Mouse (Mus musculus) CH12.LX (cell line): ENCODE data around the gene Dab1. TPM values are rescaled to one million over a fixed set of nuclear protein-coding genes. Genes with fewer than 3 reads are reported as not detected.

ENCODE experiments used
- DNase-seq: peaks from one replicate; pipeline ENCODE4 v3.0.0-alpha.2; 2013; ENCODE audit errors: extremely low read depth
- H3K27ac ChIP-seq: 2 replicates; pipeline ENCODE4 v1.5.1; 2012; ENCODE audit warnings: low read depth, mild to moderate bottlenecking, control low read depth, moderate library complexity; ENCODE audit not compliant: insufficient read depth
- H3K27me3 ChIP-seq: replicated peaks from 2 replicates; pipeline ENCODE3; 2012; ENCODE audit warnings: inconsistent platforms
- H3K36me3 ChIP-seq, 2 experiments: replicated peaks in 1 of 2; 2 replicates each; pipeline versions ENCODE3 to v1.6.1; 2012; ENCODE audit warnings: inconsistent platforms in 1 of 2, low read length in 1 of 2, mild to moderate bottlenecking in 1 of 2, mixed read lengths in 1 of 2, moderate library complexity in 1 of 2; ENCODE audit not compliant: control insufficient read depth in 1 of 2, insufficient read depth in 1 of 2
- H3K4me1 ChIP-seq, 2 experiments: 2 replicates each; pipeline ENCODE4 v1.6.1; 2012; ENCODE audit warnings: inconsistent platforms in 1 of 2, moderate library complexity in 1 of 2; ENCODE audit not compliant: insufficient read depth in 2 of 2, control insufficient read depth in 1 of 2
- H3K4me2 ChIP-seq: 2 replicates; pipeline ENCODE4 v1.6.1; 2012; ENCODE audit warnings: low read depth, mild to moderate bottlenecking, control low read depth; ENCODE audit not compliant: poor library complexity, insufficient read depth, severe bottlenecking
- H3K4me3 ChIP-seq, 3 experiments: fragments of 150-350 bp in 1 of 3; sonication (generic) in 1 of 3; replicated peaks in 1 of 3; 2 replicates each; pipeline versions ENCODE3 to v1.5.1; 2011 to 2012; ENCODE audit warnings: low read depth in 2 of 3, low read length in 2 of 3, mild to moderate bottlenecking in 2 of 3, moderate library complexity in 2 of 3, control low read depth in 1 of 3, improper control_type of control experiment in 1 of 3, inconsistent platforms in 1 of 3, mixed read lengths in 1 of 3; ENCODE audit not compliant: poor library complexity in 1 of 3
- H3K79me2 ChIP-seq: replicated peaks from 2 replicates; pipeline ENCODE4 v1.6.1; 2012; ENCODE audit warnings: mild to moderate bottlenecking, moderate library complexity; ENCODE audit not compliant: control insufficient read depth, poor library complexity, insufficient read depth, severe bottlenecking; ENCODE audit errors: extremely low read depth
- H3K9ac ChIP-seq: 2 replicates; pipeline ENCODE4 v1.6.1; 2012; ENCODE audit warnings: low read depth, mild to moderate bottlenecking, control low read depth, moderate library complexity; ENCODE audit not compliant: insufficient read depth
- H3K9me3 ChIP-seq: replicated peaks from 2 replicates; pipeline ENCODE3; 2012; ENCODE audit warnings: low read length, inconsistent platforms, mixed read lengths
- ETS1 ChIP-seq: conservative IDR thresholded peaks from 2 replicates; pipeline ENCODE4 v1.6.1; 2012; ENCODE audit warnings: low read depth, mild to moderate bottlenecking, inconsistent platforms, low read length, improper control_type of control experiment, moderate library complexity
- GABPA ChIP-seq: IDR thresholded peaks from 2 replicates; pipeline ENCODE4 v1.6.1; 2012; ENCODE audit warnings: low read depth, low read length, improper control_type of control experiment, inconsistent platforms; ENCODE audit not compliant: insufficient replicate concordance
- IRF4 ChIP-seq: IDR thresholded peaks from 2 replicates; pipeline ENCODE4 v1.6.1; 2014; ENCODE audit warnings: low read depth, mild to moderate bottlenecking, inconsistent platforms, low read length, improper control_type of control experiment
- JUND ChIP-seq: conservative IDR thresholded peaks from 2 replicates; pipeline ENCODE4 v1.6.1; 2011; ENCODE audit warnings: low read depth, low read length, improper control_type of control experiment
- MAFK ChIP-seq: IDR thresholded peaks from 2 replicates; pipeline ENCODE4 v1.6.1; 2011; ENCODE audit warnings: low read length, improper control_type of control experiment; ENCODE audit not compliant: insufficient replicate concordance
- MAX ChIP-seq: IDR thresholded peaks from 2 replicates; pipeline ENCODE4 v1.6.1; 2011; ENCODE audit warnings: low read length, improper control_type of control experiment
- MXI1 ChIP-seq: IDR thresholded peaks from 2 replicates; pipeline ENCODE4 v1.6.1; 2011; ENCODE audit warnings: mild to moderate bottlenecking, low read depth, low read length, improper control_type of control experiment
- NRF1 ChIP-seq: IDR thresholded peaks from 2 replicates; pipeline ENCODE4 v1.6.1; 2014; ENCODE audit warnings: low read depth, mild to moderate bottlenecking, inconsistent platforms, low read length, improper control_type of control experiment, moderate library complexity
- PAX5 ChIP-seq: IDR thresholded peaks from 2 replicates; pipeline ENCODE4 v1.6.1; 2012; ENCODE audit warnings: low read length, inconsistent platforms, mixed read lengths
- POLR2AphosphoS2 ChIP-seq: IDR thresholded peaks from 2 replicates; pipeline ENCODE4 v1.6.1; 2011; ENCODE audit warnings: low read depth, low read length, improper control_type of control experiment
- RCOR1 ChIP-seq: conservative IDR thresholded peaks from 2 replicates; pipeline ENCODE4 v1.6.1; 2012; ENCODE audit warnings: low read depth, mild to moderate bottlenecking, inconsistent platforms, low read length, improper control_type of control experiment
- SIN3A ChIP-seq: IDR thresholded peaks from 2 replicates; pipeline ENCODE4 v1.6.1; 2012; ENCODE audit warnings: low read length, improper control_type of control experiment, inconsistent platforms
- TCF12 ChIP-seq: IDR thresholded peaks from 2 replicates; pipeline ENCODE4 v1.6.1; 2014; ENCODE audit warnings: low read depth, mild to moderate bottlenecking, inconsistent platforms, low read length, improper control_type of control experiment
- USF2 ChIP-seq: conservative IDR thresholded peaks from 2 replicates; pipeline ENCODE4 v1.6.1; 2011; ENCODE audit warnings: low read depth, low read length, improper control_type of control experiment
- ZC3H11A ChIP-seq: IDR thresholded peaks from 2 replicates; pipeline ENCODE4 v1.6.1; 2012; ENCODE audit warnings: low read depth, mild to moderate bottlenecking, inconsistent platforms, low read length, improper control_type of control experiment
- ZMIZ1 ChIP-seq: IDR thresholded peaks from 2 replicates; pipeline ENCODE4 v1.6.1; 2012; ENCODE audit warnings: low read depth, mild to moderate bottlenecking, inconsistent platforms, low read length, improper control_type of control experiment
- dilution Hi-C: fragments of 300-500 bp; cut with MboI; formaldehyde crosslinking; loops from 2 replicates; pipeline ENCODE4 v1.14.3; 2020; ENCODE audit warnings: low sequenced_read_pairs; ENCODE audit not compliant: extremely low pct_unique_long_range_greater_than_20kb, extremely low pct_ligation_motif_present
- in situ Hi-C: fragments of 300-500 bp; cut with MboI; formaldehyde crosslinking; loops from 3 replicates; pipeline ENCODE4 v1.14.3; 2019; ENCODE audit warnings: low sequenced_read_pairs, low pct_ligation_motif_present, low pct_unique_long_range_greater_than_20kb, mixed read lengths
- polyA plus RNA-seq: library from polyadenylated mRNA; unstranded; fragments of >175 nt; gene quantifications from 2 replicates; pipeline ENCODE4 v1.2.1, GENCODE M21; 2012; ENCODE audit warnings: low read depth; ENCODE audit not compliant: insufficient read length
- total RNA-seq, 2 experiments: library from RNA; depleted of rRNA; stranded (reverse); fragments of 300-350 nt in 1 of 2; fragments of >200 nt in 1 of 2; gene quantifications; 2 replicates each; pipeline ENCODE4 v1.2.3; 2012 to 2014

The Dab1 gene
- total and polyA plus RNA-seq, 3 experiments, result not detected

DNA sequence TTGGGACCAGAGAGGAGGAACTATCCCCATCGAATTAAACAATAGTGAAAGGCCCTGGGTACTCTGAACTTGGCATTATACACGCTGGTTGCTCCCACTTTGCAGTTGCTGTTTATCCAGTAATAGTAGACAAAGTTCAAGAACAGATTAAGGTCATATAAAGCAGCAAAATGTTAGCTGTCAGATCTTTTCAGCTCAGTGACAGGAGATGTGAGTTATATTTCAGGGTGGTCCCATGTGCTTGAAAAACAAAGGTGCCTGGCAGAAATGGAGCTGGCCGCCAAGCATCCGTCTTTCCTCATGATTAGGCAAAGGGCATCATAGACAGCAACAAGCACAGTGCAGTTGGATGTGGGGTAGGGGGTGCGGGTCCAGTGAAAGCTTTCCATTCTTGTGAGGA is 927.9 kb downstream of the Dab1 start:
- Histone ChIP-seq H3K27ac (no peak overlapping the region), H3K4me3 (no peak overlapping the region), H3K79me2 (no peaks in the 10 kb centered on the region), H3K4me1 (no peaks in the 10 kb centered on the region), H3K9me3 (peaks cover 30% of the 10 kb centered on the region), H3K27me3 (no peaks in the 10 kb centered on the region), H3K4me2 (no peak overlapping the region), H3K36me3 (no peaks in the 10 kb centered on the region), H3K9ac (no peak overlapping the region)
- in situ Hi-C loops, result no loop called here
- TF ChIP-seq ZMIZ1, result no peak
- no peak for TF ChIP-seq MAFK
- dilution Hi-C loops, result no loop called here
- DNase-seq, result no peak

- in situ Hi-C loops, result no loop called here
- Histone ChIP-seq H3K27ac (no peak overlapping the region), H3K9ac (no peak overlapping the region), H3K4me2 (no peak overlapping the region), H3K27me3 (no peaks in the 10 kb centered on the region), H3K79me2 (no peaks in the 10 kb centered on the region), H3K36me3 (no peaks in the 10 kb centered on the region), H3K4me3 (no peak overlapping the region), H3K4me1 (no peaks in the 10 kb centered on the region), H3K9me3 (peaks cover 33% of the 10 kb centered on the region)
- no peak for DNase-seq
- dilution Hi-C loops, result no loop called here
- no peak for TF ChIP-seq PAX5
- TF ChIP-seq GABPA, result no peak
- no peak for TF ChIP-seq ZMIZ1
- TF ChIP-seq POLR2AphosphoS2, result no peak
- TF ChIP-seq ETS1, result no peak
- TF ChIP-seq SIN3A, result no peak
- TF ChIP-seq MAFK, result no peak
- no peak for TF ChIP-seq TCF12
- TF ChIP-seq NRF1, result no peak
- no peak for TF ChIP-seq MAX
- no peak for TF ChIP-seq RCOR1
- no peak for TF ChIP-seq MXI1
- TF ChIP-seq JUND, result no peak
- TF ChIP-seq IRF4, result no peak
- no peak for TF ChIP-seq USF2
- TF ChIP-seq ZC3H11A, result no peak
Observed at GRCm38 (mm10) chr4:104548287-104548686, 929.1 kb downstream of the Dab1 start.
